Mouse (Mus musculus): ENCODE measurements at regions not wholly inside any gene's neighbourhood (a gene's known extent, or its start where the extent isn't known, plus 50 kb on each side); places are given as distances from the start of the nearest gene placed in this dataset.

DNA sequence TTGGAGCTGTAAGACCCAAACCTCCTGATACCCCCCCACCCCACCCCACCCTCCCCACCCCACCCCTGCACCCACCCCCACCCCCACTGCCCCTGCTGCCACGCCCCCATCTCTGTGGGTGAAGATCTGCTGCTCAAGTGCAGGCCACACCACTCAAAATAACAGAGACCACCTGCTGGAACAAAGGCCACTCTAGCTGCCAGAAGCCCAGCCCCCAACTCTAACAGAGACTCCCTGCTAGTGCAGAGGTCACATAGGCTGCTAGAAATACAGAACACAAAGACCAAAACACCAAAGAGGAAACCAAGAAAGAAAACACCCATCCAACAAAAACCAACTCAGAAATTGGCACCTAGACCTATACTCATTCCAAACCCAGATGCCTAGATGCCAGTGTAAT is 58.9 kb downstream of the Olfr267 start:
- H3K4me2 ChIP-seq (replicated peaks) = no peak overlapping the region
- H3K9me3 ChIP-seq = no peaks in the 10 kb centered on the region
- H3K27me3 ChIP-seq = no peaks in the 10 kb centered on the region
- no peaks in the 10 kb centered on the region for H3K36me3 ChIP-seq
- 20% methylated on average over 1 of the region's 1 CpGs for WGBS
- H3K4me1 ChIP-seq = no peaks in the 10 kb centered on the region; the same call in 1 of the 2 replicates
- H3K27ac ChIP-seq (replicated peaks) = no peak overlapping the region
- H3K4me3 ChIP-seq = no peak overlapping the region
- H3K9ac ChIP-seq (replicated peaks) = no peak overlapping the region
- no peak for ATAC-seq (ENCODE audit: low FRiP score, low read depth)

DNA sequence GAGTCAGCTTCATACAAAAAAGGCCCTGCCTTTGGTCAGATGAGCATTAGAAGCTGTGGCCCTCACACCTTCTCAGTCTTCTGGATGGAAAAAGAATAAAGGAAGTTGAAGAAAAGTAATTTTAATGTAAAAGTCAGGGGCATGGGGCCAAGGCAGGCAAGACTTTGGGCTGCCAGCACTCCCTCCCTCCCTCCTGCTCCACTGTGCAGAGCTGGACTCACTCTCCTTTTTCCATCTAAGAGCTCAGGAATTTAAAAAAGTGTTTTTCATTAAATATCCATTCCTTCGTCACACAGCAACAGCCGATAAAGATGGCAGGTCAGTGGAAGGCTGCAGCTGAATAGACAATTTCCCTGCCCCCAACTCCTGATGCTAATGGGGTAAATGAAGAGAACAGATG is 61.1 kb downstream of the Olfr267 start:
- no peak overlapping the region for H3K27ac ChIP-seq (replicated peaks)
- H3K4me2 ChIP-seq (replicated peaks) = no peak overlapping the region
- no peaks in the 10 kb centered on the region; the same call in 1 of the 2 replicates for H3K4me1 ChIP-seq
- ATAC-seq (ENCODE audit: low FRiP score, low read depth) = no peak
- H3K27me3 ChIP-seq = no peaks in the 10 kb centered on the region
- H3K36me3 ChIP-seq = no peaks in the 10 kb centered on the region
- H3K4me3 ChIP-seq = no peak overlapping the region
- WGBS = 60% methylated on average over 2 of the region's 2 CpGs
- H3K9ac ChIP-seq (replicated peaks) = no peak overlapping the region
- no peaks in the 10 kb centered on the region for H3K9me3 ChIP-seq

DNA sequence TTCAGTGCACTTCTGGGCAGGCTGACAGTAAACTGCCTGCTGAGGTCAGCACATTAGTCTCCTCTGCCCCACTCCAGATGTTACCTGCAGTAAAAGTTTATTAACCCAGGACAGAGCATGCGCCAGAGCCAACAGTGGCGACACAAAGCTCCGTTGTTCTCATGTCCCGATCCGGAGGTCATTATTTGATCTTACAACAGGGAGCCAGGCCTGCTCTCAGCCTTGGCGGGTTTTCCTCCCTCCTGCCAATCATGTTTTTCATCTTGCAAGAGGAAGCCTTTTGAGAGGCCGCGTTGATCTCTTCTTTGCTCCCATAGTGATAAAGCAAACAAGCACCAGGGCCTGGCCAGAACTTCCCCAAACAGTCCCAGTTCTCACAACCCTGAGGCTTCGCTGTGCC is 64.7 kb downstream of the Olfr267 start:
- H3K9ac ChIP-seq (replicated peaks) = no peak overlapping the region
- H3K27ac ChIP-seq (replicated peaks) = no peak overlapping the region
- no peak overlapping the region for H3K4me3 ChIP-seq
- WGBS = 66% methylated on average over 9 of the region's 9 CpGs
- no peaks in the 10 kb centered on the region for H3K9me3 ChIP-seq
- no peaks in the 10 kb centered on the region for H3K36me3 ChIP-seq
- H3K27me3 ChIP-seq = no peaks in the 10 kb centered on the region
- no peak overlapping the region for H3K4me2 ChIP-seq (replicated peaks)
- H3K4me1 ChIP-seq = no peaks in the 10 kb centered on the region; the same call in 1 of the 2 replicates
- no peak for ATAC-seq (ENCODE audit: low FRiP score, low read depth)

DNA sequence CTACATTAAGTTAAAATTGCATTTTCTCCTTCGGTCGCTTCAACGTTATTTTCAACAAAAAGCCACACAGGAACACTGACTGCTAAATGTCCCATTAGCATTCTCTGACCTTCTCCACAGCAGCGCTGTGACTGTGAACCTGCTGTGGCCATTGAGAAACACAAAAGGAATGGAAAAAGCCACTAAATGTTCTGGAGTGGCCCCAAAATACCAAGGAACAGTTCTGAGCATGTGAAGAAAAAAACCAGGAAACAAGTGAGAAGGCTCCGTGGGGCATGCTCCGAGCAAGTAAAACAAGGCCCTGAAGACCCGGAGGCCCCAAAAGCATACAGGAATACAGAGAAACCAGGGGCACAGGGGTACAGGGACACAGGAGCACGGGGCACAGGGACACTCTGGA is 66.8 kb downstream of the Olfr267 start:
- WGBS = 76% methylated on average over 8 of the region's 8 CpGs
- no peak for ATAC-seq (ENCODE audit: low FRiP score, low read depth)
- no peak overlapping the region for H3K9ac ChIP-seq (replicated peaks)

DNA sequence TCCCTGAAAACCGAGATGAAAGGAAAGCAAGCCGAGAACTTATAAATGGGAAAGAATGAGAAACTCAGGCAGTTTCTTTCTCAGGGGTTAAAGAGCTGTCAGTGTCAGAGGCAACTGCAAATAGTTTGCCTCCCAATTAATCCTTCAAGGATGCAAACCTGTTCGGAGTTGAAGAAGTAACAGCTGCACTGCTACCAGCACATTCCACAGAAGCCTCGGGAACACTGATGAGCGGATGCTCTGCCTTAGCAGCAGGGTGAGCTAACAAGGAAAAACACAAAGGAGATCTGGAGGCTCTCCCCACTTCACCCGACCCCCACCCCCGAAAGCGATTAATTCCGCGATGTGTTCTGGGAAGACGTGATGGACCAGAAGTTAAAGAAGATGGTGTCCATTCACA is 71.1 kb downstream of the Olfr267 start:
- H3K4me2 ChIP-seq (replicated peaks) = no peak overlapping the region
- 34% methylated on average over 11 of the region's 11 CpGs for WGBS
- ATAC-seq (ENCODE audit: low FRiP score, low read depth) = no peak

More for the DNA sequence above, 66.8 kb downstream of the Olfr267 start:
- Histone ChIP-seq H3K4me1 (peaks cover 6% of the 10 kb centered on the region; the same call in 1 of the 2 replicates), H3K36me3 (no peaks in the 10 kb centered on the region), H3K4me2 (replicated peaks) (no peak overlapping the region), H3K27me3 (no peaks in the 10 kb centered on the region), H3K9me3 (no peaks in the 10 kb centered on the region), H3K4me3 (no peak overlapping the region), H3K27ac (replicated peaks) (no peak overlapping the region)

DNA sequence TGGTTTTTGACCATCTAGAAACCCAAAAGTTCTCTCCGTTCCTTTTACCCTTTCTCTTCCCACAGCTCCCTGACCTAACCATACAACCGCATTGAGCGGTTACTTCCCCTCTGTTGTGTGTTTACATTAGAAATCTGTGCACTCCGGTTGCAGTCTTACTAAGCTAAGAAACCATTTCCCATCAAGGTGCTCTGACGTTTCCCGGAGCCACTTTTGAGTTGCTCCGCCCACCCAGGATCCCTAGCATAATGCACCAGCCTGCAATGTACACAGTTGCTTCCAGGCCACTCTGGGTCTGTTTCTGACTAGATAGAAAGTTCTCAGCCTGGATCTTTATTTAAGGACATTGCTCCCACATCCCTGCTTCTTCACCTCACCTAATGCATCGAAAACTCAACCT is 71.7 kb downstream of the Olfr267 start:
- Histone ChIP-seq H3K4me2 (replicated peaks) (no peak overlapping the region), H3K4me1 (peaks cover 6% of the 10 kb centered on the region; the same call in 1 of the 2 replicates), H3K27me3 (no peaks in the 10 kb centered on the region), H3K4me3 (no peak overlapping the region), H3K36me3 (no peaks in the 10 kb centered on the region), H3K27ac (replicated peaks) (no peak overlapping the region), H3K9ac (replicated peaks) (no peak overlapping the region), H3K9me3 (no peaks in the 10 kb centered on the region)
- WGBS = 86% methylated on average over 8 of the region's 8 CpGs
- no peak for ATAC-seq (ENCODE audit: low FRiP score, low read depth)

More for the DNA sequence above, 71.1 kb downstream of the Olfr267 start:
- Histone ChIP-seq H3K27me3 (no peaks in the 10 kb centered on the region), H3K36me3 (no peaks in the 10 kb centered on the region), H3K9ac (replicated peaks) (no peak overlapping the region), H3K4me3 (no peak overlapping the region), H3K4me1 (peaks cover 6% of the 10 kb centered on the region; the same call in 1 of the 2 replicates), H3K27ac (replicated peaks) (no peak overlapping the region), H3K9me3 (no peaks in the 10 kb centered on the region)

DNA sequence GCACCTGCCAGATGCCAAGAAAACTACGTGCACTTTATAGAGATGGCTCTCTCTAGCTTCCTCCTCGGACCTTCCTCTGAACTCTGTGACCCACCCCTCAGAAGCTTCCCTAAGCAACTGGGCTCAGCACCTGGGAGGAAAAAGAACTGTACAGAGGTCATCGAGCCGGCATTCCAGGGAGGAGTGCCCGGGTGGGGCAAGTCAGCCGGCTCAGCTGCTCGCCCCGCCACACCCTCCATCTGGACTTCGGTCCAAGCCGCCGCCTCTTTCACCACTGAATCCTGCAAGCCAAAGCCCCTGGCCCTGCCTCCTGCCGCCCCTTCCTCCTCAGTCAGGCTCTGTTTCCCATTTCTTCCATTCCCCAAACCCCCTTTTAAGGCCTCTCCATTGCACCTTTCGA is 73.3 kb downstream of the Olfr267 start:
- ATAC-seq (ENCODE audit: low FRiP score, low read depth) = no peak
- WGBS = 52% methylated on average over 13 of the region's 13 CpGs

DNA sequence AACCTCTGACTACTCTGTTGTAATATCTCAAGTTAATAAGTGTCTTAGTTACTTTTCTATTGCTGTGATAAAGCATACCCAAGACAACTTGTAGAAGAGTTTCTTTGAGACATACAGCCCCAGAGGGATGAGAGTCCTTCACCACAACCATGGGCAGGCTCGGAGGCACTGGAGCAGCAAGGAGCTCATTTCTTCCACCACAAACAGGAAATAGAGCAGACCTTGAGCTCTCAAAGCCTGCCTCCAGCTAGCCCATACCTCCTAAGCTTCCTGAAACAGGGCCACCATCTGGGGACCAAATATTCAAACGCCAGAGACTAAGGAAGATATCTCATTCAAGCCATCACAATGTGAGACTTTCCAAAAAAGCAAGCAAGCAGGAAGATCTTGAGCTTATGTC is 74.6 kb downstream of the Olfr267 start:
- Histone ChIP-seq H3K27me3 (no peaks in the 10 kb centered on the region), H3K9me3 (no peaks in the 10 kb centered on the region), H3K36me3 (no peaks in the 10 kb centered on the region), H3K9ac (replicated peaks) (no peak overlapping the region), H3K4me2 (replicated peaks) (no peak overlapping the region), H3K4me3 (no peak overlapping the region), H3K4me1 (peaks cover 6% of the 10 kb centered on the region; the same call in 1 of the 2 replicates), H3K27ac (replicated peaks) (no peak overlapping the region)
- WGBS = 84% methylated on average over 2 of the region's 2 CpGs
- ATAC-seq (ENCODE audit: low FRiP score, low read depth) = no peak

More for the DNA sequence above, 73.3 kb downstream of the Olfr267 start:
- Histone ChIP-seq H3K27me3 (no peaks in the 10 kb centered on the region), H3K36me3 (no peaks in the 10 kb centered on the region), H3K9me3 (no peaks in the 10 kb centered on the region), H3K4me3 (no peak overlapping the region), H3K4me1 (peaks cover 6% of the 10 kb centered on the region; the same call in 1 of the 2 replicates), H3K9ac (replicated peaks) (no peak overlapping the region), H3K4me2 (replicated peaks) (no peak overlapping the region), H3K27ac (replicated peaks) (no peak overlapping the region)

DNA sequence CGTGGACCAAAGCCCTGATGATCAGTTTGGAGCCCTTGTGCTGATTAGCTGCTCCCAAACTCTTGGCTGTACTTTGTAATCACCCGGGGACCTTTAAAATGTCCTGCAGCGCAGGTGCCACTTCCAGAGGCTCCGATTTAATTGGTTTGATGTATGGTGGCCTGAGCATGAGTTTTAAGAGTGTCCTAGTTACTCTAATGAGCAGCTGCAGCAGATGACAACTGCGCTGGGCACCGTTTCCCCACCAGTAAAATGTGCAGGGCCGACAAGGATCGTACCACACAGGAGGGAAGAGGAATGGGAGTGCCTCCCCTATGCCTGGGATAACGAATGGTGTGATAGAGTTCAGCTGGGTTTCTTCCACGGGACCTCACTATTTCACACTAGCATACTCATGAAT is 75.3 kb downstream of the Olfr267 start:
- H3K36me3 ChIP-seq = no peaks in the 10 kb centered on the region
- H3K4me2 ChIP-seq (replicated peaks) = no peak overlapping the region
- no peak overlapping the region for H3K9ac ChIP-seq (replicated peaks)
- H3K27me3 ChIP-seq = no peaks in the 10 kb centered on the region
- H3K9me3 ChIP-seq = no peaks in the 10 kb centered on the region
- peaks cover 6% of the 10 kb centered on the region; the same call in 1 of the 2 replicates for H3K4me1 ChIP-seq
- WGBS = 83% methylated on average over 10 of the region's 10 CpGs
- no peak for ATAC-seq (ENCODE audit: low FRiP score, low read depth)
- H3K4me3 ChIP-seq = no peak overlapping the region
- H3K27ac ChIP-seq (replicated peaks) = no peak overlapping the region

DNA sequence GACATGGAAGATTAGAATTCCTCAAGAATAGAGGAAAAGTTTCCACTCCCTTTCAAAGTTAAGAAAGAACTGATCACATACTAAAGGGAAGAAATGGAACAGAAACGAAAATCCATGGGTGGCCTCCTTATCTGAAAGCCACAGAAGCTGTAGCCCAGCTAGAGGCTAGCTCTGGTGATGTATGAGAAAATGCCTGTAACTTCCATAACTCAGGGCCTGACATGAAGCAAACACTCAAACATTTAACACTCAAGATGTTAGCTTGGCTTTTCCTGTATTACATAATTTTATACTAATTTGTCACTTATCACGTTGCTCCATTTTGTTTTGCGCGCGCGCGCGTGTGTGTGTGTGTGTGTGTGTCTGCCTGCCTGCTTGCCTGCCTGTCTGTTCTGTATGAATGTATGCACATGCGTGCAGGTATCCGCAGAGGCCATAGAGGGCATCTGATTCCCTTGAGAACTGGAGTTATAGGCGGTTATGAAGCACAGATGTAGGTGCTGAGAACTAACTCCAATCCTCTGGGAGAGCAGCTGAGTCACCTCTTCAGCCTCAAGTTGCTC is 88.2 kb downstream of the Olfr267 start:
- Histone ChIP-seq H3K27me3 (no peaks in the 10 kb centered on the region), H3K9ac (replicated peaks) (no peak overlapping the region), H3K4me3 (no peak overlapping the region), H3K36me3 (no peaks in the 10 kb centered on the region), H3K4me1 (no peaks in the 10 kb centered on the region), H3K9me3 (no peaks in the 10 kb centered on the region), H3K27ac (replicated peaks) (no peak overlapping the region), H3K4me2 (replicated peaks) (no peak overlapping the region)
- ATAC-seq (ENCODE audit: low FRiP score, low read depth) = no peak
- WGBS = 92% methylated on average over 11 of the region's 11 CpGs

DNA sequence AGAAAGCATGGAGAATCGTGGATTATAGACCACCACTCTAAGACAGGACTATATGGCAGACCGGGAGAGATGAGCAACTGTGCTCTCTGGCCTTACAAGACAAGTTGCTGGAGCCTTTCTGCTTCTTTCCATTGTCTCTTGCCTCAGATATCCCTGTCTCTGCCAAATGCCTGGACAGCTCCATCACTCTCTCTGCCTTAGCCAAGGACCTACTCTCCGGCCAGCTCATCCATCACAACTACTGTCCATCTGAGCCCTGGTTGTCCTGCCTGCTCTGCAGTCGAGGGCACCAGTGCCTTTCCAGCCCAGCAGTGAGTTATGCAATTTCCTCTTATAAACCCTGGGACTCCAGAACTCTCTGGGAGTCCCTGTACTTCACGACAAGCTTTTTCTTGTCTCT is 88.7 kb downstream of the Olfr267 start:
- Histone ChIP-seq H3K4me2 (replicated peaks) (no peak overlapping the region), H3K36me3 (no peaks in the 10 kb centered on the region), H3K27ac (replicated peaks) (no peak overlapping the region), H3K27me3 (no peaks in the 10 kb centered on the region), H3K9ac (replicated peaks) (no peak overlapping the region), H3K4me1 (no peaks in the 10 kb centered on the region), H3K4me3 (no peak overlapping the region), H3K9me3 (no peaks in the 10 kb centered on the region)
- ATAC-seq (ENCODE audit: low FRiP score, low read depth) = no peak
- WGBS = 83% methylated on average over 5 of the region's 5 CpGs

DNA sequence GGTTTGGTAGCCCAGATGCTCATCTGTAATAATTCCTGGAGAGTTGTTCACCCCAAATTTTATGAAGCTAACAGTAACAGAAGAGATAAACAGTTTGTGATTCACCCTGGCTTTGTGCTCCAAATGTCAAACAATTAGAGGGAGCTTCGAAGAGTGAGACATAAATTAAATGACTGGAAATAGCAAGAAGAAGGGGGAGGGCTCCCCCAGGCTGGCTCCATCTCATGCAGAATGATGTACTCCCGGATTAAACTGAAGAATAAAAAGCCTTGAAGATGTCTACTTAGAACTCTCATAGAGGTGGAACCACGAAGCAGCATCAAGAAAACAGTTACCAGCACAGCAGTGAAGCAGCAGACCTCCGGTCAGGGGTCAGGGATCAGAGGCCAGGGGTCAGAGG is 90.8 kb downstream of the Olfr267 start:
- H3K4me3 ChIP-seq = no peak overlapping the region
- H3K9ac ChIP-seq (replicated peaks) = no peak overlapping the region
- ATAC-seq (ENCODE audit: low FRiP score, low read depth) = no peak
- no peak overlapping the region for H3K27ac ChIP-seq (replicated peaks)
- no peaks in the 10 kb centered on the region for H3K9me3 ChIP-seq
- no peaks in the 10 kb centered on the region for H3K4me1 ChIP-seq
- H3K36me3 ChIP-seq = no peaks in the 10 kb centered on the region
- H3K27me3 ChIP-seq = no peaks in the 10 kb centered on the region
- 50% methylated on average over 4 of the region's 4 CpGs for WGBS
- H3K4me2 ChIP-seq (replicated peaks) = no peak overlapping the region

DNA sequence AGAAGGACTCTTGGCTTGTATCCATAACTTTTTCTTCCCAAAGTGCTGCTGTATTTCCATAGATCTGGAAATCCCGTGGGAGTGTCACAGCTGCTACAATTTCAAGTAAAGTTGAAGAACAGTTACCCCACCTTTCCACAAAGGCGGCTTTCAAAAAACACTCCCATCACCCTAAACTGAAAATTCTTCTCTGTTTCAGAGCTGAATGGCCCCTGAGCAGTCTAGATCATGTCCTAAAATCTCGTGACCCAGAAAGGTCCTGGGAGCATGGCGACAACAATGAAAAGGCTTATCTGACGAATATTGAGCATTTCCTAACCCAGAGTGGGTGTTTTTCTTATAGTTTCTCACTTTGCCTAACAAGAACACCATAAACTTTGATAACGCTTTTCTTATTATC is 92.2 kb downstream of the Olfr267 start:
- Histone ChIP-seq H3K9ac (replicated peaks) (no peak overlapping the region), H3K4me1 (no peaks in the 10 kb centered on the region), H3K27ac (replicated peaks) (no peak overlapping the region), H3K27me3 (no peaks in the 10 kb centered on the region), H3K4me2 (replicated peaks) (no peak overlapping the region), H3K36me3 (no peaks in the 10 kb centered on the region), H3K9me3 (no peaks in the 10 kb centered on the region), H3K4me3 (no peak overlapping the region)
- WGBS = 69% methylated on average over 6 of the region's 6 CpGs
- no peak for ATAC-seq (ENCODE audit: low FRiP score, low read depth)

All from midbrain, embryonic 12.5 days (tissue).